Mouse (Mus musculus) midbrain, embryonic 14.5 days (tissue): ENCODE measurements at regions not wholly inside any gene's neighbourhood (a gene's known extent, or its start where the extent isn't known, plus 50 kb on each side); places are given as distances from the start of the nearest gene placed in this dataset.

Experiments
- ATAC-seq: fragments of 200-750 bp; cut with Nextera tagmentation; 2 replicates; pipeline ENCODE4 v1.8.0; 2017; ENCODE audit warnings: moderate number of reproducible peaks, moderate library complexity; ENCODE audit not compliant: low FRiP score, low TSS enrichment
- DNase-seq: peaks from one replicate; pipeline ENCODE4 v3.0.0-alpha.2; 2015
- H3K27ac ChIP-seq: fragments of 300-500 bp; sonication (generic); replicated peaks from 2 replicates; pipeline ENCODE4 v1.5.1; 2014; ENCODE audit warnings: mild to moderate bottlenecking, low read depth, low read length, moderate library complexity
- H3K27me3 ChIP-seq: fragments of 300-500 bp; sonication (generic); 2 replicates; pipeline ENCODE4 v1.6.1; 2014; ENCODE audit warnings: low read length, control low read depth, mixed read lengths; ENCODE audit not compliant: control insufficient read depth, insufficient read depth
- H3K36me3 ChIP-seq: fragments of 300-500 bp; sonication (generic); 2 replicates; pipeline ENCODE4 v1.6.1; 2014; ENCODE audit warnings: low read length, control low read depth; ENCODE audit not compliant: control insufficient read depth, insufficient read depth
- H3K4me1 ChIP-seq: fragments of 300-500 bp; sonication (generic); 2 replicates; pipeline ENCODE4 v1.6.1; 2014; ENCODE audit warnings: mild to moderate bottlenecking, antibody characterized with exemption, low read length, control low read depth; ENCODE audit not compliant: control insufficient read depth, insufficient read depth
- H3K4me2 ChIP-seq: fragments of 300-500 bp; sonication (generic); 2 replicates; pipeline ENCODE4 v1.6.1; 2014; ENCODE audit warnings: mild to moderate bottlenecking, low read length, moderate library complexity
- H3K4me3 ChIP-seq: fragments of 300-500 bp; sonication (generic); replicated peaks from 2 replicates; pipeline ENCODE4 v1.5.1; 2014; ENCODE audit warnings: low read depth, low read length
- H3K9ac ChIP-seq: fragments of 300-500 bp; sonication (generic); replicated peaks from 2 replicates; pipeline ENCODE4 v1.6.1; 2014; ENCODE audit warnings: mild to moderate bottlenecking, low read length, moderate library complexity
- H3K9me3 ChIP-seq: fragments of 300-500 bp; sonication (generic); 2 replicates; pipeline ENCODE4 v1.6.1; 2016; ENCODE audit warnings: low read length, control low read depth, mixed read lengths; ENCODE audit not compliant: control insufficient read depth
- WGBS: fragments of 180-500 bp; shearing (Covaris S2); extraction: QIAGEN DNeasy Blood & Tissue Kit; methylation state at CpG from one replicate; pipeline ENCODE4 v1.1.7; 2014; 5-methylcytosine and 5-hydroxymethylcytosine counted together

DNA sequence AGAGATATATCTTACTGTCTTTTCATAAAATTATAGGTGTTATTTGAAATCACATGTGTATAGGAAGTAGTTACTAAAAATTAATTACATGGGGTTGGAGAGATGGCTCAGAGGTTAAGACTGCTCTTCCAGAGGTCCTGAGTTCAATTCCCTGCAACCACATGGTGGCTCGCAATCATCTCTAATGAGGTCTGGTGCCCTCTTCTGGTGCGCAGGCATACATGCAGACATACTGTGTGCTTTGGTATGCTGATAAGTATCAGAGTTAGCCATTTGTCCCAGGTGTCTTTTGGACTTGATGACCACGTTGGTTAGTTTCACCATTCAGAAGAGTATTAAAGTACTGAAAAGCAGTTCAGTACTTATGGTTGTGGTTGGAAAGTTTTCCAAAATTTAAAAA is 82.8 kb upstream of the Syt6 start:
- Histone ChIP-seq H3K27ac (no peak overlapping the region), H3K4me3 (no peak overlapping the region), H3K27me3 (no peaks in the 10 kb centered on the region), H3K36me3 (no peaks in the 10 kb centered on the region), H3K9ac (no peak overlapping the region), H3K9me3 (no peaks in the 10 kb centered on the region), H3K4me1 (no peaks in the 10 kb centered on the region), H3K4me2 (no peak overlapping the region)
- DNase-seq (no peak), ATAC-seq (no peak)
- WGBS = 82% methylated on average over 3 of the region's 3 CpGs

DNA sequence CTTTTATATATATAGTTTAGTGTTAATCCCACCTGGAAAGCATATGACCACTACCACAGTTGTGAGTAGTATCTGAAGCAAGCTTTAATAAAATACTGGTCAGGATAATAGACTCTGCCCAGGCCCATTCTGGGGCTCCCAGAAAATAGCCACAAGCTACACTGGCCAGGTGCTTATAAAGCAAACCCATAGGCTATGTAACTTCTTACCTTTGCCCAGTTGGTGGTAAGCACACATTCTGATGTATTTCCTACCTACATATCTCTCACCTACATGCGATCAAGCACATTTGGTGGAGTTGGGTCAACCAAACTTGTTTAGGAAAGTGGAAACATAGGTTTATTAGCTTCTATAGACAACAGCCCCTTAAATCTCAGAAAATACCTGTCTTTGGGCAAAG is 81.4 kb upstream of the Syt6 start:
- Histone ChIP-seq H3K9me3 (no peaks in the 10 kb centered on the region), H3K4me1 (no peaks in the 10 kb centered on the region), H3K4me2 (no peak overlapping the region), H3K9ac (no peak overlapping the region), H3K4me3 (no peak overlapping the region), H3K27ac (no peak overlapping the region), H3K27me3 (no peaks in the 10 kb centered on the region), H3K36me3 (no peaks in the 10 kb centered on the region)
- 96% methylated on average over 1 of the region's 1 CpGs for WGBS
- no peak for DNase-seq
- ATAC-seq = no peak

DNA sequence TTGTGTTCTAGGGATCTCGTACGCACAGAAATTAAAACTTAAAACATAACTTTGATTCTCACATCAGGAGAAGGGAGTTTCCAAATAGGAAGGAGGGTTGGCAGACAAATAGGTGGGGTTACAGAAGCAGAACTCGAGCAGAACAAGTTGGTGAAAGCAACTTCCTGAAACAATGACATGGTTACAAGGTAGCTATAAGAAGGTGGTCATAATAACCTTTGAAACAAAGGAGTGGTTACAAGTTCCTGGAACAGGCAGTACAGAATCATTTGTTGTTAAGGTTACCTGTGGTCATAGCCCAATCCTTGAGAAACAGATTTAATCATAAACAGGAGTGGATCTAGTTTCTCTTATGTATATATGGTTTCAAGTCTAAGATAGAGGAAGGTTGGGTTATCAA is 81.0 kb upstream of the Syt6 start:
- no peak overlapping the region for H3K9ac ChIP-seq
- no peaks in the 10 kb centered on the region for H3K4me1 ChIP-seq
- no peaks in the 10 kb centered on the region for H3K27me3 ChIP-seq
- no peak overlapping the region for H3K27ac ChIP-seq
- no peaks in the 10 kb centered on the region for H3K9me3 ChIP-seq
- no peak overlapping the region for H3K4me2 ChIP-seq
- H3K4me3 ChIP-seq = no peak overlapping the region
- DNase-seq = no peak
- H3K36me3 ChIP-seq = no peaks in the 10 kb centered on the region
- 83% methylated on average over 3 of the region's 3 CpGs for WGBS
- ATAC-seq = no peak

DNA sequence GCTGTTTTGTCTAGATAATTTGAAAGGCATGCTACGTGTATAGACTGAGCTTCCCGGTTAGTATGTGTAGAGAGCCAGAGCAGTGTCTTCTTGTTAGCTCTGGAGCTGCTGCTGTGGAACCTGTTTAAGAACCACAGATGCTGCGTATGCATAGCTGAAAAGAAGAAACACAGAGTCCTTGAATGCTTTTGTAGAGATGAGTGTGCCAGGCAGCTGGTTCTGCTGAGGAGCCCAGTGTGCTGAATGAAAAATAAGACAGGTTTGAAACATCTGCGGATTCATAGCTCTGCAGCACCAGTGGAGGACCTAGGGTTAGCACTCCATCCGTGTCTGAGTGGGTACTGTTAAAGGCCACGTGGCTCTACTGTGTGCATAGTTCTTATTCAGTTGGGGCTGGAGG is 78.9 kb upstream of the Syt6 start:
- H3K27me3 ChIP-seq = no peaks in the 10 kb centered on the region
- H3K9ac ChIP-seq = no peak overlapping the region
- WGBS = 91% methylated on average over 6 of the region's 6 CpGs
- no peaks in the 10 kb centered on the region for H3K9me3 ChIP-seq
- no peak overlapping the region for H3K4me2 ChIP-seq
- H3K27ac ChIP-seq = no peak overlapping the region
- H3K4me1 ChIP-seq = no peaks in the 10 kb centered on the region
- DNase-seq = no peak
- no peaks in the 10 kb centered on the region for H3K36me3 ChIP-seq
- ATAC-seq = no peak
- H3K4me3 ChIP-seq = no peak overlapping the region

DNA sequence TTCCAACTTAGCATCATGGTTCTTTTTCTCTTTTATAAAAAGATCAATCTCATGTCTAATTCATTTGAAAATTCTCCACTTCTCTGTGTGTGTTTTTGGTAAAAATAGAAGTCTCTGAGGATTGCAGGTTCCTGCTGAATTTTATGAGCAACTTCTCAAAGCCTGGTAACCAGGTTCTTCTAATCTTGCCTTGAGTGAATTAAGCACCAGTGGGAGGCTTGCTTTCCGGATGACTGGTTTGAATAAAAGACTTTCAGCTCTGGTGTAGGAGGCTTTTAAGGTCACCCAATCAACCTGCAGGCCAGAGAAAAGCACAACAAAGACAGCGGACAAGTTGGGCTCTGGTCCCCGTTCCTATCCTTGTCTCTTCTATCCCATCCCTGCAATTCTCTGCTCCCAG is 78.3 kb upstream of the Syt6 start:
- 12% methylated on average over 3 of the region's 3 CpGs for WGBS
- no peaks in the 10 kb centered on the region for H3K4me1 ChIP-seq
- H3K27me3 ChIP-seq = no peaks in the 10 kb centered on the region
- ATAC-seq (no peak), DNase-seq (no peak)
- no peak overlapping the region for H3K27ac ChIP-seq
- no peak overlapping the region for H3K4me2 ChIP-seq
- no peak overlapping the region for H3K9ac ChIP-seq
- H3K4me3 ChIP-seq = no peak overlapping the region
- no peaks in the 10 kb centered on the region for H3K9me3 ChIP-seq
- no peaks in the 10 kb centered on the region for H3K36me3 ChIP-seq

DNA sequence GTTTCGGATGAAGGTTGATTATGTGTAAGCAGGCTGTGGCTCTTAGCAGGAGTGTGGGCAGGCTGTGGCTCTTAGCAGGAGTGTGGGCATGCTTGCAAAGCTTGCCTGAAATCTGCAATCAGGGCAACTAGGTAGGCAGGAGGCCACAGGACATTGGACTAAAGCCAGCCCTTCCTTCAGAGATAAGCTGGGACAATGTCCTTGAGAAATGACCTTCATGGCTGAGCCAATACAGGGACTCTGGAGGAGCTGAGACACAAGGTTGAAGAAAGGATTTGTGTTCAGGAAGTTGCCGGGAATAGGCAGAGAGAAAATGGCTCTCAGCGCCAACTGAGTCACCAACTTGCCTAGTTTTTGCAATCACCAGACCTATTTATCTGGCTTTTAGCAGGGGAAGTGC is 77.3 kb upstream of the Syt6 start:
- Histone ChIP-seq H3K9me3 (no peaks in the 10 kb centered on the region), H3K36me3 (no peaks in the 10 kb centered on the region), H3K4me1 (no peaks in the 10 kb centered on the region), H3K27ac (no peak overlapping the region), H3K9ac (no peak overlapping the region), H3K4me3 (no peak overlapping the region), H3K27me3 (no peaks in the 10 kb centered on the region), H3K4me2 (no peak overlapping the region)
- 87% methylated on average over 3 of the region's 3 CpGs for WGBS
- DNase-seq (no peak), ATAC-seq (no peak)

DNA sequence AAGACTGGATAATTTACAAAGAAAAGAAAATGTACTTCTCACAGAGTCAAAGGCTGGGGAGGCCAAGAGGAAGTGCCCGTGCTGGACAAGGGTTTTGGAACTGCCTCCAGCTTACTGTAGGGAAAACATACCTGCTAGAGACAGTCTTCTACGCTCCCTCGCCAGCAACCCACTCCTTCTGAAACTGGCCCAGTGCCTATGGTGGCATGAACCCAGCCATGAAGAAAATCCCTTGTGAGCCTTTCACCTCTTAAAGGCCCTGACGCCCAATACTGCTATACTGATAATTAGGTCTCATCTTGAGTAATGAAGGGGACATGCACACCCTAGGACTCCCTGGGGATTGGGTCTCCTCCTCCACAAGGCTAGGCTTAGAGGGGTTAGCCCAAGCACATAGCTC is 76.6 kb upstream of the Syt6 start:
- no peak overlapping the region for H3K9ac ChIP-seq
- no peak overlapping the region for H3K27ac ChIP-seq
- H3K4me3 ChIP-seq = no peak overlapping the region
- H3K4me2 ChIP-seq = no peak overlapping the region
- H3K4me1 ChIP-seq = no peaks in the 10 kb centered on the region
- no peak for ATAC-seq
- H3K9me3 ChIP-seq = no peaks in the 10 kb centered on the region
- DNase-seq = no peak
- no peaks in the 10 kb centered on the region for H3K27me3 ChIP-seq
- H3K36me3 ChIP-seq = no peaks in the 10 kb centered on the region
- WGBS = 77% methylated on average over 4 of the region's 4 CpGs

DNA sequence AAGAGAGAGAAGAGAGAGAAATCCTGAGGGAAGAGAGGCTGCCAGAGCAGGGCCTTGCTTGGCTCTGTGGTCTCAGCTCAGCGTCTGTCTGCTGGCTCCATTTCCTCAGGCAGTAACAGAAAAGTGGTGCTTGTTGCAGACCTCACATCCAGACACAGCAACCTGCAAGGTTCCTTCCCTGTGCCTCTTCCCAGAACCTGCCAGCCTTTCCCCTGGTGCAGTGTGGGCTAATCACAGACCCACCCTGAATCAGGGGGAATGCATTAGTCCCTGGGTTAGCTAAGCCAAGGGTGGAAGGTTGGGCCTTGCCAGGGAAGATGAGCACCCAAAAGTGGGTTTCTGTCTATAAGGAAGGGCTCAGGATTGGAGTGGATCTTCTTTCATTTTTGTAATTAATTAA is 75.2 kb upstream of the Syt6 start:
- Histone ChIP-seq H3K27me3 (no peaks in the 10 kb centered on the region), H3K9ac (no peak overlapping the region), H3K9me3 (no peaks in the 10 kb centered on the region), H3K4me3 (no peak overlapping the region), H3K36me3 (no peaks in the 10 kb centered on the region), H3K4me2 (no peak overlapping the region), H3K27ac (no peak overlapping the region), H3K4me1 (no peaks in the 10 kb centered on the region)
- no peak for ATAC-seq
- 69% methylated on average over 1 of the region's 1 CpGs for WGBS
- no peak for DNase-seq

DNA sequence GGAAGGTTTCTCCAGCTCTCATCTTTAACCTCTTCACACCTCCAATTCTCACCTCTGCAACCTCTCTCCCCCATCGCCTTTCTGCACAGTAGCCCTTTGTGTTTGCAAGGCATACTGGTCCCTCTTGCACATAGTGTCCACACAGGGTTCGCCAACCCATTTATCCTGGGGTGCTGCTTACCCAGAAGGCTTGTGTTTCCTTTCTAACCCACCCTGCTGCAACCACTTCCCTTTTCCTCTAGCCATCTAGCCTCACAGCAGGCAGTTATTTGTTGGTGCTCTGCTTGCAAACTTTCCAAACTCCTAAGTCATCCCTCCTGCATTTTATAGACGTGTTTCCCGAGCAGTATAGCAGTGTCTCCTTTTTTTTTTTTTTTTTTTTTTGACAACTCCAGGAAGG is 74.7 kb upstream of the Syt6 start:
- Histone ChIP-seq H3K4me1 (no peaks in the 10 kb centered on the region), H3K27ac (no peak overlapping the region), H3K36me3 (no peaks in the 10 kb centered on the region), H3K4me2 (no peak overlapping the region), H3K9me3 (no peaks in the 10 kb centered on the region), H3K4me3 (no peak overlapping the region), H3K27me3 (no peaks in the 10 kb centered on the region), H3K9ac (no peak overlapping the region)
- 74% methylated on average over 4 of the region's 4 CpGs for WGBS
- ATAC-seq = no peak
- DNase-seq = no peak
